Comparison of ENCODE assay signal across 8 mouse cellular contexts in genomic region chr12:107930611-107931350, GRCm38 (mm10).
DNase-seq lines count a peak whose midpoint lies in the region; ATAC-seq and TF ChIP-seq lines count a peak whose summit lies in the region.

No protein-coding gene starts in this region.

- no peak for DNase-seq in midbrain, embryonic 10.5 days (ENCODE audit: low spot score)
- no peak for DNase-seq in midbrain, embryonic 11.5 days (ENCODE audit: low spot score, missing footprints)
- DNase-seq in heart, embryonic 10.5 days (ENCODE audit: low spot score) = no peak
- peak; percentile 80 for DNase-seq in kidney, adult 2 months
- peak; percentile 80 to 85 for DNase-seq in right cerebral cortex, postnatal 10 days (ENCODE audit: low spot score in 2 of 2)
- no peak for DNase-seq in liver, postnatal 0 days

- WGBS in midbrain, embryonic 10.5 days = 89% methylated on average over 28 of the region's 28 CpGs
- WGBS in midbrain, embryonic 11.5 days = 84% methylated on average over 28 of the region's 28 CpGs
- 49% methylated on average over 28 of the region's 28 CpGs for WGBS in embryonic facial prominence, embryonic 12.5 days
- 37% methylated on average over 28 of the region's 28 CpGs for WGBS in heart, embryonic 10.5 days
- 36% methylated on average over 28 of the region's 28 CpGs for WGBS in kidney, adult 2 months
- 42% methylated on average over 28 of the region's 28 CpGs for WGBS in limb, embryonic 13.5 days
- WGBS in liver, postnatal 0 days (ENCODE audit: insufficient replicate concordance) = 69% methylated on average over 28 of the region's 28 CpGs

- H3K27me3 ChIP-seq in midbrain, embryonic 10.5 days (ENCODE audit: low read depth, poor library complexity, severe bottlenecking) = no peaks in the 10 kb centered on the region
- no peaks in the 10 kb centered on the region for H3K27me3 ChIP-seq in midbrain, embryonic 11.5 days (ENCODE audit: control insufficient read depth, insufficient read depth, low read length)
- no peaks in the 10 kb centered on the region for H3K27me3 ChIP-seq in embryonic facial prominence, embryonic 12.5 days
- no peaks in the 10 kb centered on the region for H3K27me3 ChIP-seq in heart, embryonic 10.5 days (ENCODE audit: insufficient read depth, poor library complexity, severe bottlenecking)
- H3K27me3 ChIP-seq in kidney, adult 2 months (replicated peaks; ENCODE audit: control insufficient read depth, insufficient read depth, low read length) = no peaks in the 10 kb centered on the region
- H3K27me3 ChIP-seq in limb, embryonic 13.5 days = no peaks in the 10 kb centered on the region
- no peaks in the 10 kb centered on the region for H3K27me3 ChIP-seq in liver, postnatal 0 days (ENCODE audit: insufficient read depth, low read length)

- H3K9ac ChIP-seq in midbrain, embryonic 11.5 days (ENCODE audit: low read length) = no peak overlapping the region
- H3K9ac ChIP-seq in embryonic facial prominence, embryonic 12.5 days = no peak overlapping the region
- no peak overlapping the region for H3K9ac ChIP-seq in limb, embryonic 13.5 days
- H3K9ac ChIP-seq in liver, postnatal 0 days (replicated peaks) = no peak overlapping the region

- H3K4me1 ChIP-seq in midbrain, embryonic 10.5 days = peaks cover 61% of the 10 kb centered on the region
- H3K4me1 ChIP-seq in midbrain, embryonic 11.5 days (ENCODE audit: control insufficient read depth, insufficient read depth, low read length) = peaks cover 36% of the 10 kb centered on the region
- peaks cover 57% of the 10 kb centered on the region for H3K4me1 ChIP-seq in embryonic facial prominence, embryonic 12.5 days
- peaks cover 46% of the 10 kb centered on the region for H3K4me1 ChIP-seq in heart, embryonic 10.5 days
- no peaks in the 10 kb centered on the region for H3K4me1 ChIP-seq in kidney, adult 2 months (ENCODE audit: control insufficient read depth, insufficient read depth, low read length)
- H3K4me1 ChIP-seq in limb, embryonic 13.5 days = peaks cover 80% of the 10 kb centered on the region
- no peaks in the 10 kb centered on the region for H3K4me1 ChIP-seq in liver, postnatal 0 days (ENCODE audit: insufficient read depth)

- no peak for ATAC-seq in midbrain, embryonic 11.5 days (ENCODE audit: low FRiP score)
- 0 out of 2 replicates have a peak, but pooled peaks have one; percentile 23 for ATAC-seq in embryonic facial prominence, embryonic 12.5 days (ENCODE audit: insufficient number of reproducible peaks, insufficient read depth, low FRiP score, low TSS enrichment)
- peak; percentile 68 for ATAC-seq in limb, embryonic 13.5 days (ENCODE audit: low FRiP score, low read depth)
- ATAC-seq in liver, postnatal 0 days = no peak

- no peak overlapping the region for H3K4me2 ChIP-seq in midbrain, embryonic 11.5 days
- H3K4me2 ChIP-seq in embryonic facial prominence, embryonic 12.5 days (replicated peaks) = no peak overlapping the region
- H3K4me2 ChIP-seq in limb, embryonic 13.5 days (replicated peaks) = peak overlapping the region; percentile 41
- no peak overlapping the region for H3K4me2 ChIP-seq in liver, postnatal 0 days (ENCODE audit: low read depth, low read length)

- H3K4me3 ChIP-seq in midbrain, embryonic 10.5 days = no peak overlapping the region
- no peak overlapping the region for H3K4me3 ChIP-seq in midbrain, embryonic 11.5 days (ENCODE audit: low read depth, low read length)
- no peak overlapping the region for H3K4me3 ChIP-seq in embryonic facial prominence, embryonic 12.5 days
- H3K4me3 ChIP-seq in heart, embryonic 10.5 days = peak overlapping the region; percentile 37
- H3K4me3 ChIP-seq in kidney, adult 2 months (ENCODE audit: insufficient read depth, low read depth, low read length) = no peak overlapping the region
- no peak overlapping the region for H3K4me3 ChIP-seq in limb, embryonic 13.5 days
- no peak overlapping the region for H3K4me3 ChIP-seq in liver, postnatal 0 days (ENCODE audit: low read depth, low read length)

- TF ChIP-seq EP300 in liver, postnatal 0 days (IDR thresholded peaks at IDR 0.05; ENCODE audit: low read depth) = no peak

- no peak for TF ChIP-seq CTCF in kidney, adult 2 months (conservative IDR thresholded peaks at IDR 0.05; ENCODE audit: insufficient read depth, insufficient read length, low read depth, low read length)
- no peak for TF ChIP-seq CTCF in liver, postnatal 0 days (IDR thresholded peaks at IDR 0.05; ENCODE audit: low read depth)

- no peaks in the 10 kb centered on the region for H3K9me3 ChIP-seq in midbrain, embryonic 10.5 days (replicated peaks)
- H3K9me3 ChIP-seq in midbrain, embryonic 11.5 days (ENCODE audit: control insufficient read depth, low read length) = no peaks in the 10 kb centered on the region
- H3K9me3 ChIP-seq in embryonic facial prominence, embryonic 12.5 days = no peaks in the 10 kb centered on the region
- no peaks in the 10 kb centered on the region for H3K9me3 ChIP-seq in heart, embryonic 10.5 days
- no peaks in the 10 kb centered on the region for H3K9me3 ChIP-seq in limb, embryonic 13.5 days
- H3K9me3 ChIP-seq in liver, postnatal 0 days (ENCODE audit: low read length) = no peaks in the 10 kb centered on the region

- no peaks in the 10 kb centered on the region for H3K36me3 ChIP-seq in midbrain, embryonic 10.5 days
- no peaks in the 10 kb centered on the region for H3K36me3 ChIP-seq in midbrain, embryonic 11.5 days (ENCODE audit: control insufficient read depth, insufficient read depth, low read length)
- no peaks in the 10 kb centered on the region for H3K36me3 ChIP-seq in embryonic facial prominence, embryonic 12.5 days
- no peaks in the 10 kb centered on the region for H3K36me3 ChIP-seq in heart, embryonic 10.5 days
- H3K36me3 ChIP-seq in kidney, adult 2 months (ENCODE audit: control insufficient read depth, insufficient read depth, low read length) = no peaks in the 10 kb centered on the region
- no peaks in the 10 kb centered on the region for H3K36me3 ChIP-seq in limb, embryonic 13.5 days
- no peaks in the 10 kb centered on the region for H3K36me3 ChIP-seq in liver, postnatal 0 days (replicated peaks; ENCODE audit: insufficient read depth, low read length)

- TF ChIP-seq POLR2A in kidney, adult 2 months (IDR thresholded peaks at IDR 0.05; ENCODE audit: low read depth, low read length) = no peak

- 0 out of 2 replicates have a peak overlapping the region, but pooled peaks have one; percentile 18 for H3K27ac ChIP-seq in midbrain, embryonic 10.5 days (replicated peaks)
- no peak overlapping the region for H3K27ac ChIP-seq in midbrain, embryonic 11.5 days (ENCODE audit: low read depth, low read length)
- H3K27ac ChIP-seq in embryonic facial prominence, embryonic 12.5 days = peak overlapping the region; percentile 82
- peak overlapping the region; percentile 87 for H3K27ac ChIP-seq in heart, embryonic 10.5 days
- H3K27ac ChIP-seq in kidney, adult 2 months (ENCODE audit: insufficient read depth, low read depth, low read length) = no peak overlapping the region
- H3K27ac ChIP-seq in limb, embryonic 13.5 days = peak overlapping the region; percentile 81
- H3K27ac ChIP-seq in liver, postnatal 0 days (ENCODE audit: low read depth) = no peak overlapping the region

Comparison
In these comparisons a context has a peak if more than half of its experiments do, and no peak if none do; other contexts are left out.
1. H3K27ac ChIP-seq: peak in midbrain, embryonic 10.5 days (single experiment), embryonic facial prominence, embryonic 12.5 days (single experiment), heart, embryonic 10.5 days (single experiment) and limb, embryonic 13.5 days (single experiment); none in midbrain, embryonic 11.5 days (single experiment), kidney, adult 2 months (single experiment) and liver, postnatal 0 days (single experiment).
2. DNase-seq: peak in kidney, adult 2 months (single experiment) and right cerebral cortex, postnatal 10 days (2 of 2); none in midbrain, embryonic 10.5 days (single experiment), midbrain, embryonic 11.5 days (single experiment), heart, embryonic 10.5 days (single experiment) and liver, postnatal 0 days (single experiment).
3. ATAC-seq: peak in embryonic facial prominence, embryonic 12.5 days (single experiment) and limb, embryonic 13.5 days (single experiment); none in midbrain, embryonic 11.5 days (single experiment) and liver, postnatal 0 days (single experiment).